Mouse (Mus musculus) cerebellum, postnatal 25 days (tissue): ENCODE data around the gene Gm10471.
"Not testable (repeated sequence)": the region's sequence is repeated elsewhere in the genome, so short reads cannot be mapped to it uniquely, and the experiment has no call there.

Experiments used
- DNase-seq, 2 experiments: peaks; one replicate each; pipeline ENCODE4 v3.0.0; 2021; ENCODE audit warnings: mixed read lengths in 2 of 2

Gm10471 gene

DNA sequence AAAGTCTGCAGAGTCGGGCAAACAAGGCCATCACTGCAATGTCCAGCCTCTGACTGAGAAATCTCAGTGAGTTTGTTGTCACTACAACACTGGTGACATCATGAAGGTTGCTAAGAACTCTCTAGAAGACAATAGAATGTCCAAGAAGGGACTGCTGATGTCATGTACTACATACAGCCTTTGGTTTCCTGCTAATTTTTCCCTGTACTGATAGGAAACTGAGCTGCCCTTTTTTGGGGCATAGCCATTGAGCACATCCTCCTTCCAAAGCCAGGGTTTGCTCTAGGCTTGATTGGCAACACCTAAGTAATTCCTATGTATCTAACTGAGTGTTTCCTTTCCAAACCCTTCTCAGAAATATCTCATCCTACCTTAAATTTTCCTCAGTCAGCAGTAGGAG lies at the start of gene Gm10471:
Gene Gm10471, minus strand, starts transcription at position 101 of the 400 bp plus-strand sequence.
- not testable (repeated sequence) for DNase-seq

GRCm38 (mm10) chr5:26121321-26121720 lies 32.2 kb upstream of the Gm10471 start, which contains the start of gene Gm10220:
Gm10220 (minus strand) TSS chr5:26121421.
- DNase-seq: not testable (repeated sequence)

GRCm38 (mm10) chr5:26105262-26105661 lies 16.2 kb upstream of the Gm10471 start, which contains the start of gene 5031410I06Rik:
5031410I06Rik (minus strand) TSS chr5:26105362.
- DNase-seq: not testable (repeated sequence)

GRCm38 (mm10) chr5:26079023-26079422 lies 10.1 kb downstream of the Gm10471 start:
- DNase-seq: not testable (repeated sequence)

GRCm38 (mm10) chr5:26070716-26071115 lies 18.4 kb downstream of the Gm10471 start:
- peak in 1 of 2 experiments; percentile 9 for DNase-seq

DNA sequence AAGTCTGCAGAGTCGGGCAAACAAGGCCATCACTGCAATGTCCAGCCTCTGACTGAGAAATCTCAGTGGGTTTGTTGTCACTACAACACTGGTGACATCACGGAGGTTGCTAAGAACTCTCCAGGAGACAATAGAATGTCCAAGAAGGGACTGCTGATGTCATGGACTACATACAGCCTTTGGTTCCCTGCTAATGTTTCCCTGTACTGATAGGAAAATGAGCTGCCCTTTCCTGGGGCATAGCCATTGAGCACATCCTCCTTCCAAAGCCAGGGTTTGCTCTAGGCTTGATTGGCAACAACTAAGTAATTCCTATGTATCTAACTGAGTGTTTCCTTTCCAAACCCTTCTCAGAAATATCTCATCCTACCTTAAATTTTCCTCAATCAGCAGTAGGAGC lies 30.6 kb downstream of the Gm10471 start, which contains the start of gene Gm7347:
Gene Gm7347, minus strand, starts transcription at position 101 of the 400 bp plus-strand sequence.
- DNase-seq: not testable (repeated sequence)

DNA sequence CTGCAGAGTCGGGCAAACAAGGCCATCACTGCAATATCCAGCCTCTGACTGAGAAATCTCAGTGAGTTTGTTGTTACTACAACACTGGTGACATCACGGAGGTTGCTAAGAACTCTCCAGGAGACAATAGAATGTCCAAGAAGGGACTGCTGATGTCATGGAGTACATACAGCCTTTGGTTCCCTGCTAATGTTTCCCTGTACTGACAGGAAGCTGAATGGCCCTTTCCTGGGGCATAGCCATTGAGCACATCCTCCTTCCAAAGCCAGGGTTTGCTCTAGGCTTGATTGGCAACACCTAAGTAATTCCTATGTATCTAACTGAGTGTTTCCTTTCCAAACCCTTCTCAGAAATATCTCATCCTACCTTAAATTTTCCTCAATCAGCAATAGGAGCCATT lies 49.6 kb downstream of the Gm10471 start, which contains the start of gene Speer4a:
Gene Speer4a, minus strand, starts transcription at position 101 of the 400 bp plus-strand sequence.
- not testable (repeated sequence) for DNase-seq
